Mouse (Mus musculus) stomach, postnatal 0 days (tissue): ENCODE data around the gene Tdrd6.

ENCODE experiments used
- CTCF ChIP-seq: IDR thresholded peaks from 2 replicates; pipeline ENCODE4 v1.5.1; 2016; ENCODE audit warnings: antibody characterized with exemption, low read depth, mild to moderate bottlenecking, moderate library complexity
- EP300 ChIP-seq: optimal IDR thresholded peaks from 2 replicates; pipeline ENCODE3; 2016; ENCODE audit warnings: antibody characterized with exemption

GRCm38 (mm10) chr17:43612221-43612620, 17.9 kb downstream of the Tdrd6 start:
- no peak for TF ChIP-seq CTCF
- no peak for TF ChIP-seq EP300
